Mouse (Mus musculus) adrenal gland, adult 18-20 months (tissue): ENCODE measurements around the gene Jph4. TPM values are rescaled to one million over a fixed set of nuclear protein-coding genes. Genes with fewer than 3 reads are reported as not detected.

Experiments
- DNase-seq, 2 experiments: peaks; one replicate each; pipeline ENCODE4 v3.0.0; 2021 to 2022; ENCODE audit warnings: low spot score in 2 of 2
- long read RNA-seq, 2 experiments: library from polyadenylated mRNA; stranded (forward); transcript quantifications; one replicate each; pipeline ENCODE4 v2.0.0; 2021
- total RNA-seq, 2 experiments: library from RNA; stranded (reverse); gene quantifications; 1 replicate in 1 of 2; 2 replicates in 1 of 2; pipeline ENCODE4 v1.2.3; 2021

The Jph4 gene
- 1 to 10 TPM; 3.0 TPM for total RNA-seq
- long read RNA-seq, experiment 1, full-length matches to known transcripts: 1 of 1 reads
- long read RNA-seq, experiment 1, partial matches to known transcripts: 0 of 1 reads
- long read RNA-seq, experiment 1, other reads (novel, unspliced or antisense): 0 of 1 reads
- long read RNA-seq, experiment 2, full-length matches to known transcripts: 1 of 1 reads
- long read RNA-seq, experiment 2, partial matches to known transcripts: 0 of 1 reads
- long read RNA-seq, experiment 2, other reads (novel, unspliced or antisense): 0 of 1 reads

GRCm38 (mm10) chr14:55116425-55117200, at the start of gene Jph4:
TSS of gene Jph4 (minus strand) at chr14:55116935.
- DNase-seq: no peak

- no peak for DNase-seq
These were observed 47.6 kb upstream of the Jph4 start for GRCm38 (mm10) chr14:55164172-55164806.

GRCm38 (mm10) chr14:55162168-55162567, 45.4 kb upstream of the Jph4 start:
- no peak for DNase-seq

GRCm38 (mm10) chr14:55161098-55161634, 44.4 kb upstream of the Jph4 start:
- peak; percentile 73 to 77 for DNase-seq

GRCm38 (mm10) chr14:55160251-55161071, 43.7 kb upstream of the Jph4 start:
- no peak for DNase-seq

- DNase-seq: no peak
These were observed 40.8 kb upstream of the Jph4 start for GRCm38 (mm10) chr14:55157322-55158065.

- no peak for DNase-seq
These were observed 36.3 kb upstream of the Jph4 start for GRCm38 (mm10) chr14:55152951-55153481.

GRCm38 (mm10) chr14:55152174-55152573, 35.4 kb upstream of the Jph4 start:
- DNase-seq: no peak

GRCm38 (mm10) chr14:55150985-55151384, 34.2 kb upstream of the Jph4 start:
- no peak for DNase-seq

GRCm38 (mm10) chr14:55149041-55149440, 32.3 kb upstream of the Jph4 start:
- DNase-seq: no peak

- peak; percentile 60 to 69 for DNase-seq
These were observed 31.7 kb upstream of the Jph4 start for GRCm38 (mm10) chr14:55148363-55148915.

GRCm38 (mm10) chr14:55146829-55147401, 30.2 kb upstream of the Jph4 start:
- DNase-seq: no peak

- DNase-seq: no peak
These were observed 29.6 kb upstream of the Jph4 start for GRCm38 (mm10) chr14:55146324-55146723.

GRCm38 (mm10) chr14:55139313-55139712, 22.6 kb upstream of the Jph4 start:
- DNase-seq: no peak

GRCm38 (mm10) chr14:55135676-55136075, 18.9 kb upstream of the Jph4 start:
- no peak for DNase-seq

- DNase-seq: no peak
These were observed 9.8 kb upstream of the Jph4 start for GRCm38 (mm10) chr14:55126521-55126920.

GRCm38 (mm10) chr14:55125711-55126110, 9.0 kb upstream of the Jph4 start:
- DNase-seq: no peak

GRCm38 (mm10) chr14:55122359-55122758, 5.6 kb upstream of the Jph4 start:
- DNase-seq: no peak

- peak; percentile 72 to 76 for DNase-seq
These were observed 5.2 kb upstream of the Jph4 start for GRCm38 (mm10) chr14:55121947-55122346.
